Mouse (Mus musculus): ENCODE measurements around the gene Psap. TPM values are rescaled to one million over a fixed set of nuclear protein-coding genes. Genes with fewer than 3 reads are reported as not detected.

Gene Psap
- polyA plus RNA-seq (2012; rRNA removed; ENCODE audit: low replicate concordance) = 1,957 and 2,214 TPM in 2 replicates

DNA sequence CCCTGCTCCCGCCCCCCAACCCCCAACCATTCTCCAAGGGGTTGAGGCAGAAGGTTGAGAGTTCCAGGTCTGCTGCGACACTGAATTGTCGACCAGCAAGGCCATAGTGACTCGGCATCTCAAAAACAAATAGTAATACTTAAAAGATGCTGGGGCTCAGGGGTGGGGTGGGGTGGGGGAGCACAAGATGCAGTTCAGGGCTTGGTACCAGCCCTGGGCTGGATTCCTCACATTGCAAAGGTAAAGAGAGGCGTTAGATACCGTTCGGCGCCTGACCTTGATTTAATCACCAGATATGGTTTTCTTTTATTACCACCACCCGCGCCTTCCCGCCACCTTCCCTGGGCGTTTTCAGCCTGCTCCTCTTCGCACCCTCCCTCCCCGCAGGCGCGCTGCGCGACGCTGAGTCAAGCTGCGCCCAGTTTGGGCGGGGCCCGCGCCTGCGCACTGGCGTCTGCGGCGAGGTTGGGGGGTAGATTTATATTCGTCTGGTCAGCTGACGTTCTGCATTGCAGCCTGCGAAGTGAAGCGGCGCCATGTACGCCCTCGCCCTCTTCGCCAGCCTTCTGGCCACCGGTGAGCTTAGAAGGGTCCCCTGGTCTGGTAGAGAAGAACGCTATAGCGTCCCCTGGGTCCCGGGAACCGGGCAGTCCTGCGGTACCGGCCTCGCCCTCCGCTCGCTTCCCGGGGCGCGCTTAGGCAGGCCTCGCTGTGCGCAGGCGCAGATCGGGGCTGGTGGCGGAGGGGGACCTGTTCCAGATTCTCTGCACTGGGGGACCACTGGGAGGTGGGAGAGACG is at the start of gene Psap:
Gene Psap, plus strand, starts transcription at position 421 of the 799 bp plus-strand sequence.

DNA sequence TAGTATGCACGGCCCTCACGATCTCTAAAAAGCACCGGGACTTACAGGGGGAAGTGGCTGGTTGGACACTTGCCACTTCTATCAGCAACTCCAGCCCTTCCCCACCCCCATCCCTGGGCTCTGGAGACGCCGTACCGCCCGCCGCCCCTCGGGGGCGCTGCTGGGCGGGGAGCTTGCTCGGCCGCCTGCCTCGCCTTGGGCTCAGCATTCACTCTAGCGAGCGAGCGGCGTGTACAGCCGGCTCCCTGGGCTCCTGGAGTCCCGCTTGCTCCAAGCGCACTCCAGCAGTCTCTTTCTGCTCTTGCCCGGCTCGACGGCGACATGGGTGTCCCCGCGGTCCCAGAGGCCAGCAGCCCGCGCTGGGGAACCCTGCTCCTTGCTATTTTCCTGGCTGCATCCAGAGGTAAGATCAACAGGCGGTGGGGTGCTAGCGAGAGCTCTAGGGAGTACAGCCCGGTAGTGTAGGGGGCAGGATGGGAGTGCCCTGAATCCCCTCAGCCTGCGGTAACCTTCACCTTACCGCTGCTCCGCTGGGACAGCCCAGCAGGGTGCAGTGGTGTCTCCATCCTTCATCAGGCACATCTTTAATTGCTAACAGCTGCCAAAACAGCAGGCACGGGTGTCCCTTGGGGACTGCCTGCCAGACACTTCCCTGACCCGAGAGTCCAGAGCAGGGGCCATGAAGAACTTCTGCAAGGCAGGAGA is 69.4 kb downstream of the Psap start, which contains the start of gene Vsir:
Gene Vsir, plus strand, starts transcription at position 151 of the 705 bp plus-strand sequence.

Other genes starting within 250 kb of the Psap start
- gene Spock2, start 171.4 kb upstream of the Psap start, polyA plus RNA-seq (2012; rRNA removed; ENCODE audit: low replicate concordance) = 5.1 and 52.7 TPM in 2 replicates
- gene Chst3, start 58.4 kb upstream of the Psap start, polyA plus RNA-seq (2012; rRNA removed; ENCODE audit: low replicate concordance) = 0.96 and 1.5 TPM in 2 replicates
- 86.0 and 171 TPM in 2 replicates for gene Vsir, start 69.2 kb downstream of the Psap start, polyA plus RNA-seq (2012; rRNA removed; ENCODE audit: low replicate concordance)
- 0.43 and 0.50 TPM in 2 replicates for gene Gm17455, start 122.1 kb downstream of the Psap start, polyA plus RNA-seq (2012; rRNA removed; ENCODE audit: low replicate concordance)

Measured in subcutaneous adipose tissue, adult 2 months (tissue).